Mouse (Mus musculus): ENCODE data around the gene Slc39a1. TPM values are rescaled to one million over a fixed set of nuclear protein-coding genes. Genes with fewer than 3 reads are reported as not detected.

Slc39a1 gene
- polyA plus RNA-seq, 1 experiment from 2014 or later = 47.0 TPM

- Histone ChIP-seq H3K4me2 (ENCODE audit: low read length) (peak overlapping the region; percentile 86), H3K27ac (ENCODE audit: low read depth, low read length) (0 out of 2 replicates have a peak overlapping the region, but pooled peaks have one; percentile 90), H3K4me3 (ENCODE audit: low read depth, low read length) (peak overlapping the region; percentile 85), H3K27me3 (replicated peaks; ENCODE audit: control insufficient read depth, insufficient read depth, low read length) (no peaks in the 10 kb centered on the region), H3K9ac (ENCODE audit: low read length) (peak overlapping the region; percentile 83), H3K36me3 (ENCODE audit: control insufficient read depth, insufficient read depth, low read length) (peaks cover 22% of the 10 kb centered on the region), H3K9me3 (replicated peaks; ENCODE audit: control insufficient read depth, low read length) (no peaks in the 10 kb centered on the region), H3K4me1 (ENCODE audit: control insufficient read depth, insufficient read depth, low read length) (0 out of 2 replicates have a peak, but pooled peaks cover 5% of the 10 kb centered on the region)
- 18% methylated on average over 8 of the region's 8 CpGs for WGBS
- ATAC-seq (no peak), DNase-seq (ENCODE audit: low spot score) (no peak)
These were observed 16.9 kb upstream of the Slc39a1 start for GRCm38 (mm10) chr3:90231075-90231474.

DNA sequence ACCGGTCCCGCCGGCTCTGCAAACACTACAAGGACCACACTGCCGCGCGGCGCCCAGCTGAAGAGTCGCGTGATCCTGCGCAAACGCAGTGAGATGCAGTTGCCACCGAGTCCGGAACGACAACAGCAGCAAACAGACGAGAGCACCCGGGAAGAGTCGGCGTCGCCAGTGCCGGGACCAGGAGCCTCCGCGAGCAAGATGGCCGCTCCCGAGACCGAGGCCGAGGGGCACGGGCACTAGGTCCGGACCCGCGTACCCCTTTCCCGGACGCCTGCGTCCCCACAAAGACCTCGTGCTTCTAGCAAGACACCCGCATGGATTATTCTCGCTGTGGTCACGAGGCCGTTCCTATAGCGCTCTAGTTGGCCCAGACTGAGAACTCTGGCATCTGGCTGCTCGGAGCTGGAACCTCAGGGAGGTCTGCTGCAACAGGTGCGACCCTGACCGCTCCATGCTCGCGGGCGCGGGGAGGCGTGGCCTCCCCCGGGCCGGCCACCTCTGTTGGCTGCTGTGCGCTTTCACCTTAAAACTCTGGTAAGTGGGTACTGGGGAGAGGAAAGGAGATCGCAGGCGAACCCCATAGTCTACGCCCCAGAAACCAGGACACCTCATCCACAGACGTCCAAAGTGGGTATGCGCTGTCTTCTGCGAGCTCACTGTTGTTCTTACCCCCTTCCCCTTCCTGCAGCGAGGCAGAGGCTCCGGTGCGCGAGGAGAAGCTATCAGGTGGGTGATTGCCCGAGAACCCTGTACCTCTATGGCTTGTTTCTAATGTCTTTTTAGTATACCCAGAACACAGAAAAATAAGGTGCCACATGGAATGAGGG lies 16.3 kb upstream of the Slc39a1 start, which contains the start of gene Jtb:
Gene Jtb, plus strand, starts transcription at position 91 of the 827 bp plus-strand sequence.
- H3K27me3 ChIP-seq (replicated peaks; ENCODE audit: control insufficient read depth, insufficient read depth, low read length) = no peaks in the 10 kb centered on the region
- WGBS = under 1% methylated on average over 60 of the region's 61 CpGs
- ATAC-seq = peak; percentile 99

GRCm38 (mm10) chr3:90241251-90241650 lies 6.7 kb upstream of the Slc39a1 start:
- Histone ChIP-seq H3K4me2 (ENCODE audit: low read length) (no peak overlapping the region), H3K4me1 (ENCODE audit: control insufficient read depth, insufficient read depth, low read length) (peaks cover 11% of the 10 kb centered on the region; the same call in 1 of the 2 replicates), H3K4me3 (ENCODE audit: low read depth, low read length) (no peak overlapping the region), H3K9me3 (replicated peaks; ENCODE audit: control insufficient read depth, low read length) (no peaks in the 10 kb centered on the region), H3K9ac (ENCODE audit: low read length) (no peak overlapping the region), H3K27me3 (replicated peaks; ENCODE audit: control insufficient read depth, insufficient read depth, low read length) (no peaks in the 10 kb centered on the region), H3K27ac (ENCODE audit: low read depth, low read length) (no peak overlapping the region), H3K36me3 (ENCODE audit: control insufficient read depth, insufficient read depth, low read length) (peaks cover 4% of the 10 kb centered on the region)
- ATAC-seq (no peak), DNase-seq (ENCODE audit: low spot score) (no peak)
- 94% methylated on average over 2 of the region's 2 CpGs for WGBS

More for the DNA sequence above, 16.3 kb upstream of the Slc39a1 start, which contains the start of gene Jtb:
- DNase-seq (ENCODE audit: low spot score) = peak; percentile 97
- Histone ChIP-seq H3K27ac (ENCODE audit: low read depth, low read length) (peak within 1 kb of the TSS; percentile 90), H3K4me2 (ENCODE audit: low read length) (peak within 1 kb of the TSS; percentile 86), H3K36me3 (ENCODE audit: control insufficient read depth, insufficient read depth, low read length) (peaks cover 27% of the 10 kb centered on the region), H3K4me3 (ENCODE audit: low read depth, low read length) (peak within 1 kb of the TSS; percentile 85), H3K9me3 (replicated peaks; ENCODE audit: control insufficient read depth, low read length) (no peaks in the 10 kb centered on the region), H3K4me1 (ENCODE audit: control insufficient read depth, insufficient read depth, low read length) (0 out of 2 replicates have a peak, but pooled peaks cover 5% of the 10 kb centered on the region), H3K9ac (ENCODE audit: low read length) (peak within 1 kb of the TSS; percentile 83)

DNA sequence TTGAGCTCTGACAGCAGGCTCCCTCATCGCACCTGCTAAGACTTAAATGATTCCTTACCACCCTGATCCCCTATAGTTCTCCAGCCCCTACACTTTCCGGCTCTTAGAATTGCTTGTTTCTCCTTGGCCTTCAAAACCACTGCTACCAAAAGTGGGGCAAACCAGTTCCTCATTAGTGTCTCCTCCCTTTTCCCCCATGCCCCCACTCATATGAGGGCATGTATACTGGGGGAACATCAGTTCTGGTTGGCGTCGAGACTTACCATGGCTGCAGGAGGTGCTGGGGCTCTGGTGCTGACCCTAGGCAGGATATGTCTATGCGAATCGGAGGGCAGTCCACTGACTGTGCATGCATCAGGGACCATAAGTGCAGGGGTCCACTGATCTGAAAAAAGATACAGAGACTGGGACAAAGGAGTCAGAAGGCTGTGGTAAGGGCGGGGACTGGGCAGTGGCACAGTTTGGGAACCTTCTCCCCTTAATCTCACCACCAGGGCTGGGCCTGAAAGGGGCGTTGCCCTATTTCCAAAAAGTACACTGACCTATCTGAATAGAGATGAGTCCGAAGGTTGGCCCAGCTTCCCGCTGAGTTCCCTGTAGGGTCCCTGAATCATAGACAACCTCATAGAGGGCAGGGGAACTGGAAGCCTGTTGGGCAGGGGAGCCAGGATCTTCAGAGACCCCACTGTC lies 6.2 kb upstream of the Slc39a1 start:
- H3K9ac ChIP-seq (ENCODE audit: low read length) = no peak overlapping the region
- no peaks in the 10 kb centered on the region for H3K36me3 ChIP-seq (ENCODE audit: control insufficient read depth, insufficient read depth, low read length)
- no peaks in the 10 kb centered on the region for H3K9me3 ChIP-seq (replicated peaks; ENCODE audit: control insufficient read depth, low read length)
- DNase-seq (ENCODE audit: low spot score) (no peak), ATAC-seq (no peak)
- H3K4me3 ChIP-seq (ENCODE audit: low read depth, low read length) = no peak overlapping the region
- peaks cover 11% of the 10 kb centered on the region; the same call in 1 of the 2 replicates for H3K4me1 ChIP-seq (ENCODE audit: control insufficient read depth, insufficient read depth, low read length)
- no peaks in the 10 kb centered on the region for H3K27me3 ChIP-seq (replicated peaks; ENCODE audit: control insufficient read depth, insufficient read depth, low read length)
- H3K27ac ChIP-seq (ENCODE audit: low read depth, low read length) = no peak overlapping the region
- WGBS = 87% methylated on average over 10 of the region's 10 CpGs
- H3K4me2 ChIP-seq (ENCODE audit: low read length) = no peak overlapping the region

DNA sequence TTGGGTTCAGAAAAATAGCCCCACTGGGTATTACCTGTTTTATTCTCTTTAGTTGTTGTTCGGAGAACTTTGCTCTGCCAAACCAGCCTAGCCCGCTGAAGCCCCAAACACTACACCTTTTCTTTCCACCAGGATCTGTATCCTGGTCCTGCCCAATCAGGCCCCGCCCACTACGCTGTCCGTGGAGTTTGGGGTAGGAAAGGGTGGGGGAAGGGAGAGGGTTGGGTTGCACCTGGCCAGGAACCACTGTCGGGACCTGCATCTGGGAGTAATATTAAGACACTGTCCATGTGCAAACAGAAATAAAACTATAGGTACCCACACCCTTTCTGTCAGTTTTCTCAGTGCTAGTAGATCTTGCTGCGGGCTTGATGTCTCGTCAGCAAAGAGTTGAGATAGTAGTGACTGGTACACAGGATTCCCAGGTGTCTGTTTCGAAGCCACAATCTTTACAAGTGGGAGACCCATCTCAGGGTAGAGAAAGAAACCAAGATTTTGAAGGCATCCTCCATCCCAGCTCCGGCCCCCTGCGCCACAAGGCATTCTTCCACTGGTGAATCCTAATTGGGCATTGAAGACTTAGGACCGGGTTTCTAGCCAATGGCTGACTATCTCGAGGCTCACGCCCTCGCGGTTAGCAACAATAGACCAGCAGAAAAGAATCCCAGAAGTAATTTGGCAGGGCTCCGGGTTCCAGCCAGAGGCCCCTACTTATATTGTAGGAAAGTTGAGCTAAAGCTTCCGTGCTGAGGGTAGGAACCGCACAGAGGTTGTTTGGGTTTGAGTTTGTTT lies 4.8 kb upstream of the Slc39a1 start, which contains the start of gene Creb3l4:
Gene Creb3l4, minus strand, starts transcription at position 529 of the 792 bp plus-strand sequence.
- Histone ChIP-seq H3K36me3 (ENCODE audit: control insufficient read depth, insufficient read depth, low read length) (no peaks in the 10 kb centered on the region), H3K27me3 (replicated peaks; ENCODE audit: control insufficient read depth, insufficient read depth, low read length) (no peaks in the 10 kb centered on the region), H3K9ac (ENCODE audit: low read length) (peak within 1 kb of the TSS; percentile 22; the same call in 1 of the 2 replicates), H3K4me1 (ENCODE audit: control insufficient read depth, insufficient read depth, low read length) (peaks cover 14% of the 10 kb centered on the region), H3K9me3 (replicated peaks; ENCODE audit: control insufficient read depth, low read length) (no peaks in the 10 kb centered on the region), H3K4me3 (ENCODE audit: low read depth, low read length) (peak within 1 kb of the TSS; percentile 29), H3K4me2 (ENCODE audit: low read length) (peak within 1 kb of the TSS; percentile 53), H3K27ac (ENCODE audit: low read depth, low read length) (0 out of 2 replicates have a peak within 1 kb of the TSS, but pooled peaks have one; percentile 4)
- DNase-seq (ENCODE audit: low spot score) = peak; percentile 92
- under 1% methylated on average over 19 of the region's 19 CpGs for WGBS
- ATAC-seq = peak; percentile 77

DNA sequence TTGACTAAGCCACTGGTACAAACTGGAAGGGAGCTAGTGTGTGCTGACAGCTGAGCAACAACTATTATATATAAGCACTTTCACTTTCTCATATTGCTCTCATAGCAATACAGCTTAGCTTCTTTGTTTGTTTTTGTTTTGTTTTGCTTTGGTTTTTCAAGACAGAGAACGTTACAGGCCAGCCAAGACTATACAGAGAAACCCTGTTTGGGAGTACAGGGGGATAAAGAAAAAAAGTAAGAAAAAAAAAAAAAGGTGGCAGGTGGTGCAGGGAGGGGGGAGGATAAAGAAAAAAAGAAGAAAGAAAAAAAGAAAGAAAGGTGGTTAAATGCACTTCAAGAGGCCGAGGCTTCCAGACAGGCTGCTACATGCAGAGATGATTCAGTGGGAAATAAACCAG lies 2.6 kb upstream of the Slc39a1 start:
- Histone ChIP-seq H3K36me3 (ENCODE audit: control insufficient read depth, insufficient read depth, low read length) (no peaks in the 10 kb centered on the region), H3K27me3 (replicated peaks; ENCODE audit: control insufficient read depth, insufficient read depth, low read length) (no peaks in the 10 kb centered on the region), H3K4me3 (ENCODE audit: low read depth, low read length) (no peak overlapping the region), H3K4me1 (ENCODE audit: control insufficient read depth, insufficient read depth, low read length) (peaks cover 18% of the 10 kb centered on the region), H3K27ac (ENCODE audit: low read depth, low read length) (no peak overlapping the region), H3K9ac (ENCODE audit: low read length) (no peak overlapping the region), H3K9me3 (replicated peaks; ENCODE audit: control insufficient read depth, low read length) (no peaks in the 10 kb centered on the region), H3K4me2 (ENCODE audit: low read length) (no peak overlapping the region)
- 57% methylated on average over 2 of the region's 2 CpGs for WGBS
- no peak for DNase-seq (ENCODE audit: low spot score)
- ATAC-seq = no peak

DNA sequence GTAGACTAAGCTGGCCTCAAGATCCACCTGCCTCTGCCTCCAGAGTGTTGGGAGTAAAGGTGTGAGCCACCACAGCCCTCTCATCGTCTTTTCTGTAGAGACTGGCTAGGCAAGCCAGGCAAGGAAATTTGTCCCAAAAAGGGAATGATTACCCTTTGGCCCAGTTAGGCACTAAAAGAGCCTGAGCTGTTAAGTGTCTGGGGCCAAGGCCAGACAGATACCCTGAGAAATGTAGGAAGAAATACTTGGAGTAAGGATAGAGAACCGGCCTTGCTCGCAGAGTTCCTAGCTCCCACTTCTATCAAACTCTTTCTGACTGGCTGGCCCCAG lies 377 bp upstream of the Slc39a1 start:
- 3% methylated on average over 3 of the region's 3 CpGs for WGBS
- peaks cover 8% of the 10 kb centered on the region; the same call in 1 of the 2 replicates for H3K36me3 ChIP-seq (ENCODE audit: control insufficient read depth, insufficient read depth, low read length)
- ATAC-seq = no peak; the same call in 1 of the 2 replicates
- H3K27me3 ChIP-seq (replicated peaks; ENCODE audit: control insufficient read depth, insufficient read depth, low read length) = no peaks in the 10 kb centered on the region
- peak overlapping the region; percentile 91 for H3K4me2 ChIP-seq (ENCODE audit: low read length)
- H3K4me1 ChIP-seq (ENCODE audit: control insufficient read depth, insufficient read depth, low read length) = peaks cover 17% of the 10 kb centered on the region
- H3K9ac ChIP-seq (ENCODE audit: low read length) = peak overlapping the region; percentile 66
- no peak for DNase-seq (ENCODE audit: low spot score)
- H3K27ac ChIP-seq (ENCODE audit: low read depth, low read length) = peak overlapping the region; percentile 84
- peak overlapping the region; percentile 55 for H3K4me3 ChIP-seq (ENCODE audit: low read depth, low read length)
- H3K9me3 ChIP-seq (replicated peaks; ENCODE audit: control insufficient read depth, low read length) = no peaks in the 10 kb centered on the region

DNA sequence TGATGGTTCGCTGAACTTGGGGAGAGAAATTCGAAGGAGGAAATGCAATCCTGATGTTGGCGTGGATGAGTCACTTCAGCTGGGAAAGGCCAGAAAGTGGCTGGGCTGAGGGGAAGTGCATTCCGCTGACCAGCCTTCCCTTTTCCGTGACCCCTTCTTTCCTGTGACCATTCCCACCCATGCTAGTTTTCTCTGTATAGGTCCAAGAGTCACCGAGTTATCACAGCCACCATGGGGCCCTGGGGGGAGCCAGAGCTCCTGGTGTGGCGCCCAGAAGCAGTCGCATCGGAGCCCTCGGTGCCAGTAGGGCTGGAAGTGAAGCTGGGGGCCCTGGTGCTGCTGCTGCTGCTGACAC lies 751 bp downstream of the Slc39a1 start:
- peak overlapping the region; percentile 91 for H3K4me2 ChIP-seq (ENCODE audit: low read length)
- H3K9ac ChIP-seq (ENCODE audit: low read length) = peak overlapping the region; percentile 66
- no peaks in the 10 kb centered on the region for H3K27me3 ChIP-seq (replicated peaks; ENCODE audit: control insufficient read depth, insufficient read depth, low read length)
- peak overlapping the region; percentile 55 for H3K4me3 ChIP-seq (ENCODE audit: low read depth, low read length)
- no peak for ATAC-seq
- H3K4me1 ChIP-seq (ENCODE audit: control insufficient read depth, insufficient read depth, low read length) = peaks cover 8% of the 10 kb centered on the region
- no peaks in the 10 kb centered on the region for H3K9me3 ChIP-seq (replicated peaks; ENCODE audit: control insufficient read depth, low read length)
- peak; percentile 5 for DNase-seq (ENCODE audit: low spot score)
- peak overlapping the region; percentile 61; the same call in 1 of the 2 replicates for H3K27ac ChIP-seq (ENCODE audit: low read depth, low read length)
- WGBS = 7% methylated on average over 10 of the region's 10 CpGs
- peaks cover 8% of the 10 kb centered on the region; the same call in 1 of the 2 replicates for H3K36me3 ChIP-seq (ENCODE audit: control insufficient read depth, insufficient read depth, low read length)
